Mouse (Mus musculus) cerebellum, adult (tissue): ENCODE results near the gene Cenpo.
"Not testable (repeated sequence)": the region's sequence is repeated elsewhere in the genome, so short reads cannot be mapped to it uniquely, and the experiment has no call there.

Experiments used
- ATAC-seq: cut with Nextera tagmentation; 2 replicates; pipeline ENCODE4 v1.9.2; 2017; ENCODE audit warnings: mild to moderate bottlenecking, moderate library complexity, mixed read lengths; ENCODE audit not compliant: insufficient number of reproducible peaks, low FRiP score, low TSS enrichment

Gene Cenpo

GRCm38 (mm10) chr12:4233572-4234508, at the start of gene Cenpo, which contains the start of gene Ptrhd1:
Gene Cenpo (minus strand): TSS chr12:4234294.
Gene Ptrhd1 (plus strand): TSS chr12:4234027.
- ATAC-seq: peak; percentile 96

- no peak for ATAC-seq
These were observed 45.8 kb upstream of the Cenpo start for GRCm38 (mm10) chr12:4279878-4280277.

DNA sequence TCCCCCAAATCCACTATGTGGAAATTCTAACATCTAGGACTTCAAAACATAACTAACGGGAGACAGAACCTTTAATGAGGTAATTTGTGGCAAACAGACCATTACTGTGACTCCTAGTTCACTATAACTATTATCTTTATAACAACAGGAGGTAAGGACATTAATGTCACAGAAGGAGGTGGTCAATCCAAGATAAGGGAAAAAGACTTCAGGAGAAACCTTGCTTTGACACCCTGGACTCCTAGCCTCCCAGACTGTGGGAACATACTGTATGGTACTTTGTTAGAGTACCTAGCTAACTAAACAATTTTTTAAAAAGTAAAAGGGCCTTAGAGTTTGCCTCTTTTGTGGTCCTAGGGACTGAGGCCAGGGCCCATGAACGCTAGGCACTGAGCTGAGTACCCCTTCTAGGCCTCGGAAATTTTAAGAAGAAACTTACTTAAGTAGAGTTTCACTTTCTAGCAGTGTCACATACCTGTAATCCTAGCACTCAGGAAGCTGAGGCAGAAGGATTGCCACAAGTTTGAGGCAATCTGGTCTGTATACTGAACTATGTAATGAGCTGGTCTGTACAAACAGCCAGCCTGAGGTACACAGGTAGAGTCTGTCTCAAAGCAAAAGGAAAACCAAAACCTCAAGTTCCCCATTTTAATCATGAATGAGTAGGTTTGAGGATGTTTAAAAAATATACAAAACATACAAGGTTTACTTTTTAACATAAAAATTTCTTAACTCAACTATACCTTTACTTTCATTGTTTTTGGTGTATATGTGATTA, 45.1 kb upstream of the Cenpo start:
- ATAC-seq: no peak

GRCm38 (mm10) chr12:4271078-4271477, 37.0 kb upstream of the Cenpo start:
- peak; percentile 64; the same call in 1 of the 2 replicates for ATAC-seq

DNA sequence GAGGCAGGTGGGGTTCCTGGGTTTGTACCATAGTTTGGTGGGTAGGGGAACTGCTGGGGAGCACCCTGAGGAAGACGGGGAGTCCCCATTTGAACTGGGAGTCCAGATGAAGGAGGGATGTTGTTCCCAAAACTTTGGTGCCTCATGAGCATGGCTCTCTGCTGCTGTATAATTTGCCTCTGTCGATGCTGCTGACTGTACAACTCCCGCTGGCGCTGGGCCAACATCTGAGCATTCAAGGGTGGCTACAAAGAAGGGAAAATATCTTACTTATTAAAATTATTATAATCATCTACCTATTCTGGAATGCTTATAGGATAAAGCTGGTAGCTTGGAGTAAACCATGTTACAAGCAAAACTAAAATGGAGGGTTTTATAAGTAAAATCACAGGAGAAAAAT, 33.7 kb upstream of the Cenpo start:
- no peak for ATAC-seq

- ATAC-seq: no peak
These were observed 18.9 kb upstream of the Cenpo start for GRCm38 (mm10) chr12:4252742-4253655.

GRCm38 (mm10) chr12:4249786-4250185, 15.7 kb upstream of the Cenpo start:
- peak; percentile 73 for ATAC-seq

- no peak for ATAC-seq
These were observed 11.6 kb upstream of the Cenpo start for GRCm38 (mm10) chr12:4245742-4246141.

DNA sequence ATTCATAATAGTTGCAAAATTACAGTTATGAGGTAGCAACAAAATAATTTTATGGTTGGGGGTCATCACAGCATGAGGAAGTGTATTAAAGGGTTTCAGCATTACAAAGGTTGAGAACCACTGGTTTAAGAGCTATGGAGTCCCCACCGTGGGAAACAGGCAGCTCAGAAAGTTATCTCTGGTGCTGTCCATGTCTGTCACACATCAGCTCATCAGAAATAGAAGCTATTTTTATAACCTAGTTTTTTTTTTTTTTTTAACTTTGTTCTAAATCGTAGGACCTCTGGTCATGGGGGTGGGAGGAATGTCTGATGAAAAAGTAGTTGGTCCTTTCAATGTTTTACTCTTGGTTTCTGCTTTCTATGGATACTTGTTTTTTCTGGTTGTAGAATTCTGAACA, 9.7 kb upstream of the Cenpo start:
- no peak for ATAC-seq

GRCm38 (mm10) chr12:4240281-4240680, 6.2 kb upstream of the Cenpo start:
- ATAC-seq: not testable (repeated sequence)

DNA sequence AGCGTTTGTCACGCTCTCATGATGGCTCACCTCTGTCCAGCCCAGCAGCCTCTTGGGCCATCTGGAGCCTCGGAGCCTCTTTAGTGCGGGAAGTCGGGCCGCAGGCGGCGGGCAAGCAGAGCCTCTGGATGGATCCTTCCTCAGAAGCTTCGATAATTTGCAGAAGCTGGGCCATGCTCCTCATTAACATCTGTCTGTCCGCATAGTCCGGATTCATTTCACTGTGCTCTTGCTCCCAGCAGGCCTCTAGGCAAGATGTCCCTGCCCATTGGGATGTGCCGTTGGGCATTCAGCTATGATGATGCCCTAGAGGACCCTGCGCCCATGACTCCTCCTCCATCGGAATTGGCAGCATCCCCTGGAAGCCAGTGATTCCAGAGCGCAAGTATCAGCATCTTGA, 3.4 kb upstream of the Cenpo start:
- no peak for ATAC-seq

- no peak for ATAC-seq
These were observed 1.3 kb downstream of the Cenpo start for GRCm38 (mm10) chr12:4232777-4233176.

GRCm38 (mm10) chr12:4230156-4230555, 3.9 kb downstream of the Cenpo start:
- no peak for ATAC-seq

DNA sequence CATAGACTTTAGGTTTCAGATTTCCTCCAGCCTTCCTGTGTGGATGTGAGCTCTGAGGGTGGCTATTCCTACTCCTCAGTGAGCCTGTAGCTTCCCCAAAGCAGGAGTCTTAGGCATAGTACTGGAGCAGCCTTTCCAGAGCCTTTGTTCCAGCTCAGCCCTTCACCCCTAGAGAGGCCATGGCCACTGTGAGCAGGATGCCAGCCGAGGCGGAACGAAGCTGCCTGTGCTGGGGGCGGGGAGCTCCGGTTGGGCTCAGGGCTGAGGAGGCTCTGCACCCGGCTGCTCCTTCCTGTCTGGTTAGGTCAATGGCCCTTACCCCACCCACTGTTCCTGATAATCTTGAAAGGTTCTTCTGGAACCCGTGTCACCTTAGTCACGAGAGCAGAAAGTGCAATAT, 21.2 kb downstream of the Cenpo start:
- no peak for ATAC-seq

GRCm38 (mm10) chr12:4211174-4211573, 22.9 kb downstream of the Cenpo start:
- ATAC-seq: no peak

GRCm38 (mm10) chr12:4209196-4209595, 24.9 kb downstream of the Cenpo start:
- no peak for ATAC-seq

GRCm38 (mm10) chr12:4208405-4209133, 25.5 kb downstream of the Cenpo start:
- no peak for ATAC-seq

GRCm38 (mm10) chr12:4206106-4206505, 28.0 kb downstream of the Cenpo start:
- ATAC-seq: no peak

GRCm38 (mm10) chr12:4202206-4202605, 31.9 kb downstream of the Cenpo start:
- no peak for ATAC-seq
